Mouse (Mus musculus) kidney, adult 2 months (tissue): ENCODE measurements at regions not wholly inside any gene's neighbourhood (a gene's known extent, or its start where the extent isn't known, plus 50 kb on each side); places are given as distances from the start of the nearest gene placed in this dataset.

ENCODE experiments used
- DNase-seq: peaks from one replicate; pipeline ENCODE4 v3.0.0; 2021
- H3K27ac ChIP-seq: fragments of 200-500 bp; 2 replicates; pipeline ENCODE4 v1.5.1; 2012; ENCODE audit warnings: low read depth, low read length, control low read depth, inconsistent platforms; ENCODE audit not compliant: insufficient read depth
- H3K27me3 ChIP-seq: fragments of 200-500 bp; replicated peaks from 2 replicates; pipeline ENCODE4 v1.6.1; 2012; ENCODE audit warnings: mild to moderate bottlenecking, moderate library complexity, low read length, inconsistent platforms; ENCODE audit not compliant: control insufficient read depth, insufficient read depth
- H3K36me3 ChIP-seq: fragments of 200-500 bp; 2 replicates; pipeline ENCODE4 v1.6.1; 2012; ENCODE audit warnings: mild to moderate bottlenecking, moderate library complexity, low read length, inconsistent platforms; ENCODE audit not compliant: control insufficient read depth, insufficient read depth
- H3K4me1 ChIP-seq: fragments of 200-500 bp; 2 replicates; pipeline ENCODE4 v1.6.1; 2011; ENCODE audit warnings: low read length; ENCODE audit not compliant: control insufficient read depth, insufficient read depth
- H3K4me3 ChIP-seq: fragments of 200-500 bp; 2 replicates; pipeline ENCODE4 v1.5.1; 2011; ENCODE audit warnings: mild to moderate bottlenecking, low read depth, low read length, control low read depth; ENCODE audit not compliant: insufficient read depth
- CTCF ChIP-seq: fragments of 200-500 bp; conservative IDR thresholded peaks from 2 replicates; pipeline ENCODE4 v1.5.1; 2011; ENCODE audit warnings: low read depth, mild to moderate bottlenecking, control low read depth, low read length, moderate library complexity, mixed read lengths; ENCODE audit not compliant: insufficient read depth, insufficient read length
- POLR2A ChIP-seq: fragments of 200-500 bp; IDR thresholded peaks from one replicate; pipeline ENCODE4 v1.6.1; 2011; ENCODE audit warnings: low read depth, low read length, control low read depth
- WGBS: fragments of 180-500 bp; shearing (Covaris S2); methylation state at CpG from one replicate; pipeline ENCODE4 v1.1.7; 2018; 5-methylcytosine and 5-hydroxymethylcytosine counted together

DNA sequence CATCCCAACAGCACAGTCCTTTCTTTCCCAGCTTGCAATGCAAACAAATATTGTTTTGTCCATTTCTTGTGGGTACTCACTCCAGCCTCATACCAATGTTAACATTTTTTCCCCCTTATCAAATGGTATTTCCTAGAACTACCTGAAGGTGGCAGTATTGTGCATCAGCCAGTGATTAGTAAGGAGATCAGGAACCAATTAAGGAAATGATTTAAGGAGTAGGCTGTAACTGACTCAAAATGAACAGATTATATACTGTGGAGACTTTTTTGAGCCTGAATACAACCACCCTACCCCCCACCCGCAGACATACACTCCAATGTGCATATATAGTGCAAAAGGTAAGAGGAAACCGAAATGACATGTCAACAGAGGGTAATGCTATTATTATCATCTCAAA lies 2056.1 kb upstream of the 5930422O12Rik start:
- H3K4me3 ChIP-seq, result no peak overlapping the region
- no peaks in the 10 kb centered on the region for H3K27me3 ChIP-seq
- no peaks in the 10 kb centered on the region for H3K36me3 ChIP-seq
- WGBS, result 77% methylated on average over 2 of the region's 2 CpGs
- no peak overlapping the region for H3K27ac ChIP-seq
- peak; percentile 6 for DNase-seq
- no peak for TF ChIP-seq POLR2A
- no peak; the same call in 1 of the 2 replicates for TF ChIP-seq CTCF
- H3K4me1 ChIP-seq, result 0 out of 2 replicates have a peak, but pooled peaks cover 3% of the 10 kb centered on the region

DNA sequence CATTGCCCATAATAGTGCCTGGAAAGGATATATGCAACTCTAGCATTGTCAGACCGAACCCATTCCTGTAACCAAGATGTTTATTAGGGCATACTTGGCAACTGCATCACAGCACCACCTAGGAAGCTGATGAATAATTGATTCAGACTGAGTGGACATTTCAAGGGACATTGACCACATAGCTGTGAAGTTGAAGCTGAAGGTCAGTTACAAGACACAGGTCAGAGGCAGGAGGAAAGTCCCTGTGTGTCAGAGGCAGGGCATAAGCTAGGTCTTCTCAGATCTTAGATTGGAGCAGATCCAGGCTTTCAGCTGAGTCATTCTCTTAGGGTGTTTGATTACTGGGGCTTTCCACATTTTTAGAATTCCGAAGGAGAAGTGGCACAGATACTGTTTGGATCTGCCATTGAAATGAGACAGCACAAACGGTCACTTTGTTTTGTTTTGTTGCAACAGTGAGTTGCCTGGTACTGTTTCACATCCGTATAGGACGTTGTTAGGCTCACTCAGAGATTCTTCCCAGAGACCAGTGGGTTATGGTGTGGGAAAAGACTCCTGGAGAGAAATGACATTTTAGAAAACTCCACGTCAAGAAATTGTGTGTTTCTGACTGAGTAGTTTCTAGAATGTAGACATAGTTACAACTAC lies 2055.2 kb upstream of the 5930422O12Rik start:
- WGBS, result 57% methylated on average over 6 of the region's 6 CpGs
- TF ChIP-seq CTCF (no peak), POLR2A (no peak)
- H3K27me3 ChIP-seq, result no peaks in the 10 kb centered on the region
- peak; percentile 58 for DNase-seq
- no peaks in the 10 kb centered on the region for H3K36me3 ChIP-seq
- H3K4me3 ChIP-seq, result no peak overlapping the region
- 0 out of 2 replicates have a peak, but pooled peaks cover 3% of the 10 kb centered on the region for H3K4me1 ChIP-seq
- no peak overlapping the region for H3K27ac ChIP-seq

DNA sequence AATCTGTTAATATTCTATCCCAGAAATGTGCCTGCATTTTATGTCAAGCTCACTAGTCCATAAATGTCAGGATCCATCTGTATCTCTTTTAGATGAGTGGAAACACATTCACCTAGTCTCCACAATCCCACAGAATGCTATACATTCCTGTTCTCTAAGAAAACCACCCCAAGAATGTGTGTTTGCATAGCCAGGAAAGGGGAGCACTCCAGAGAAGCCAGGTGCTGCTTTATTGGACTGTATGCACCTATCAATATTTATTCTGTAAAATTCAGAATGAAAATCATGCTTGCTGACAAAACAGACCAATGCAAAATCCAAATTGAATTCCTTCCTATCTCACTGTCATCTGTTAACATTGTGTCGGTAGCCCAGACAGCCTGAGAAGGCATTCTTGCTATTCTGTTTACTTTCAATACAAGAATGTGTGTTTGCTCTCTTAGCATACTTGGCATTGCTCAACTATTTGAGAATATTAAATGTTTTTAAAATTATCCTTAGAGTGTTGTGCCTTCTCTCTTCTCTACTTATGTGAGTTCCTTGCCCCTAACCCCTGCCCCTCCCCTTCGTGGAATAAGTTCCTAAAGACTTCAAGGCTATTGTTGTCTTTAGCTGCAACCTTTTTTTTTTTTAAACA lies 2050.7 kb upstream of the 5930422O12Rik start:
- H3K27ac ChIP-seq, result no peak overlapping the region
- H3K4me1 ChIP-seq, result 0 out of 2 replicates have a peak, but pooled peaks cover 3% of the 10 kb centered on the region
- H3K36me3 ChIP-seq, result no peaks in the 10 kb centered on the region
- no peak for DNase-seq
- TF ChIP-seq POLR2A (no peak), CTCF (no peak)
- H3K27me3 ChIP-seq, result no peaks in the 10 kb centered on the region
- no peak overlapping the region for H3K4me3 ChIP-seq
- 56% methylated on average over 2 of the region's 2 CpGs for WGBS

DNA sequence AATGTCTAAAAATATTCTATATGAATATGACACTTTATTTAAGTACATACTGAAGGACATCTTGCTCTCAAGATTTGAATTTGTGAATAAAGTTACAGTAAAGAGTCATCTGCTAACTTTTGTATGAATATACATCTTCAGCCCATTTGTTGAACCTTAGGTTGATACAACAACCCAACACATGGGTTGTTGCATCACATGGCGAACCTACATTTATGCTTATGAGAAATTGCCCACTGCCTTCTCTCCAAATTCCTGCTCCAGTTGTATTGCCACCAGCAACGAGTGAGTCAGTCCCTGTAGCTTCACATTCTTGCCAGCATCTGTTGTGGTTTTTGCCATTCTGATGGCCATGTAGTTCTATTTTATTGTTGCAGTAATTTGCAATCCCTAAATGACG lies 2023.7 kb upstream of the 5930422O12Rik start:
- WGBS, result 82% methylated on average over 3 of the region's 3 CpGs
- Histone ChIP-seq H3K4me1 (no peaks in the 10 kb centered on the region), H3K27ac (no peak overlapping the region), H3K36me3 (no peaks in the 10 kb centered on the region), H3K4me3 (no peak overlapping the region), H3K27me3 (no peaks in the 10 kb centered on the region)
- no peak for DNase-seq
- no peak for TF ChIP-seq POLR2A
- TF ChIP-seq CTCF, result no peak

DNA sequence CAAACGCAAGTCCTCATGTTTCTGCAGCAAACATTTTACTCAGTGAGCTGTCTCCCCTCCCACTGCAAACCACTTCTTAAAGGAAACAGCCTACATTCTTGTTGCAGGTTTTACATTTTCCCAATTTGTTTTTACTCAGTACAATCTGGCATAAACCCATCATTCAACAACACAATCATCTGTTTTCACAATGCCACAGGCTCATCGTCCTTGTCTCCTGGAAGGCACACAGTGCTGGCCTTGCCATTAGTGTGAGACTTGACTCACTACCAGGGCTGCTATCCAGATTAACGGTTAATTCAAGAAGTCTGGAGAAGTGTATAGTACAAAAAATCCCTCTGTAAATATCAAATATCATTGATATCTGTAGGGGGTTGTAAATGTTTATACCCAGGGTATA lies 2006.3 kb upstream of the 5930422O12Rik start:
- DNase-seq, result no peak
- TF ChIP-seq CTCF (no peak), POLR2A (no peak)
- Histone ChIP-seq H3K36me3 (no peaks in the 10 kb centered on the region), H3K4me1 (no peaks in the 10 kb centered on the region), H3K4me3 (no peak overlapping the region), H3K27me3 (no peaks in the 10 kb centered on the region), H3K27ac (no peak overlapping the region)
- WGBS, result 63% methylated on average over 3 of the region's 3 CpGs

- Histone ChIP-seq H3K4me1 (no peaks in the 10 kb centered on the region), H3K4me3 (no peak overlapping the region), H3K27me3 (no peaks in the 10 kb centered on the region), H3K27ac (no peak overlapping the region), H3K36me3 (no peaks in the 10 kb centered on the region)
- DNase-seq, result no peak
- WGBS, result 91% methylated on average over 4 of the region's 4 CpGs
- TF ChIP-seq POLR2A, result no peak
- no peak for TF ChIP-seq CTCF
These were observed 2000.8 kb upstream of the 5930422O12Rik start for GRCm38 (mm10) chr8:31427706-31428105.

DNA sequence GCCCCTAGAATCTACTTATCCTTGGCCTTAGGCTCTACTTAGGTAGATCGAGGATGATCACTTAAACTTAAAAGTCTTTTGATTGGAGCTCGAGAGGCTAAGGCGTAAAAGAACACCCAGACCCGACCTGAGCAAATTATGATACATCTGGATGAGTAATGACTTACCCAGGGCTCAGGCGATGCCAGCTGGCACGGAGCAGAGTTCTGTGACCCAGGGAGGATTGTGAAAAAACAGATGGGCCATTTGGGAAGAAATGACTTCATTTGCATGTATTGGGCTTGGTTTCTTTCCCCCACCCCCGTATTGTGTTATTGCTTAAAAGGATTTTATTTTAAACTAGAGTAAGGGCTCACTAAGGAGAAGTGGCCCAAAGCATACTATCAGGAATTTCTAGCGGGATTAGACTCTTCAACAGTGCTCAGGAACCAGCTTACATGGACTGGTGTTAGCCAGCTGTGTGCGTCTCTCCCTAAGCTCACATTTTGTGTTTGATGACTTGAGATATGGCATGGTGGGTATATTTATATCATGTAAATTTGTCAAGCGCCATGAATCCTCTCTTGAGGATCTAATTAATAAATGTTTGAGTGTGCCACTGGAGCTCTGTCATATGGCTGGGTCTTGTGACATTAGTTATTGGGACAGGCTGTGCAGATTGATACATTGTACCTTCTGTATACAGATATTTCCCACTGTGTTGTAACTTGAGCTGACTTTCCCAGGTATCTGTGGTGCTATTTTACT lies 1991.9 kb upstream of the 5930422O12Rik start:
- TF ChIP-seq POLR2A, result no peak
- TF ChIP-seq CTCF, result no peak
- Histone ChIP-seq H3K4me3 (no peak overlapping the region), H3K4me1 (no peaks in the 10 kb centered on the region), H3K36me3 (no peaks in the 10 kb centered on the region), H3K27ac (no peak overlapping the region), H3K27me3 (no peaks in the 10 kb centered on the region; the same call in 1 of the 2 replicates)
- WGBS, result 79% methylated on average over 10 of the region's 10 CpGs
- DNase-seq, result no peak
